Mouse (Mus musculus): ENCODE data around the gene Olfr584. TPM values are rescaled to one million over a fixed set of nuclear protein-coding genes. Genes with fewer than 3 reads are reported as not detected.

Olfr584 gene
- total RNA-seq (2021): not detected

- intact Hi-C loops (cut with DNase I): no loop called here
- no peak for DNase-seq (ENCODE audit: low spot score in 2 of 2)
Observed at GRCm38 (mm10) chr7:103081585-103081984, at the start of gene Olfr584. Gene Olfr584, plus strand, starts transcription at chr7:103081885.

DNA sequence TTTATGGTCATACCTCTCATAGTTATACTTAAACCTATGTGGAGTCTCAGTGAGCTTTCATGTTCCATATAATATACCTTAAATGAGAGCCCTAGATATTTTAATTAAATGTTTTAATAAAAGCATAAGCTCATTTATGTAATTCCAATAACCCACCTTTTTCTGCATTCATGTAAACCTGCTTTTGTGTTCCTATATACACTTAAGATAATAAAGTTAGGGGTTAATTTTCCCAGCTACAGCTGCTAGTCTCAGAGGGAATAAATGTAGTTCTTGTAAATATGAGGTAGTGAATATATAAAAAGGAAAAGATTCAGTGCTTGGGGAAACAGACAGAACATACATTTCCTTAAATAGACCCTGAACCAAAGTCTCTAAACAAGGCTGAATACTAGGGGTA is 44.0 kb upstream of the Olfr584 start, which contains the start of gene Olfr582:
Gene Olfr582 (plus strand): TSS at position 301 of the 400 bp plus-strand sequence.
- intact Hi-C loops (cut with DNase I): no loop called here
- no peak for DNase-seq (ENCODE audit: low spot score in 2 of 2)

DNA sequence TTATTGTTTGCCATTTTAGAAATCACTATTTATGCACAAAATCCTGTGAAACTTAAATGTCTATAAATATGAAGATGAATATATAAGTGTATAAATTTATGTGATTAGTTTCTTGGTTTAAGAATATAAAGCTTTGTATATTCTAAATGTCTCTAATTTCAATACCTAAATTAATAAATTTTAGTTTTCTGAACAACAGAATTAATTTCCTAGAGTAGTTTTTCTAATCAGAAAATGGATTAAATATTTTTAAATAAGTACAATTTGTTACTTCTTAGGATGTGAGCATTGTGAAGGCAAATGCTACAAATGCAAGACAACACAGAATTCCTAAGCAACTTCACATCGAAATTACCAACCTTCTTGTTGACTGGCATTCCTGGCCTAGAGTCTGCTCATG is 30.7 kb upstream of the Olfr584 start, which contains the start of gene Olfr583:
Gene Olfr583 (plus strand): TSS at position 301 of the 400 bp plus-strand sequence.
- DNase-seq (ENCODE audit: low spot score in 2 of 2): no peak
- intact Hi-C loops (cut with DNase I): loop anchor here (5.0 kb wide), 1 partner anchor 194 kb away; the partner anchor contains the start of gene Olfr566

- intact Hi-C loops (cut with DNase I): no loop called here
- DNase-seq (ENCODE audit: low spot score in 2 of 2): no peak
Observed at GRCm38 (mm10) chr7:103097420-103097819, 15.7 kb downstream of the Olfr584 start, which contains the start of gene Olfr585. Gene Olfr585, plus strand, starts transcription at chr7:103097720.

GRCm38 (mm10) chr7:103119406-103119805 is 37.7 kb downstream of the Olfr584 start:
- no peak for DNase-seq (ENCODE audit: low spot score in 2 of 2)
- intact Hi-C loops (cut with DNase I): no loop called here

DNA sequence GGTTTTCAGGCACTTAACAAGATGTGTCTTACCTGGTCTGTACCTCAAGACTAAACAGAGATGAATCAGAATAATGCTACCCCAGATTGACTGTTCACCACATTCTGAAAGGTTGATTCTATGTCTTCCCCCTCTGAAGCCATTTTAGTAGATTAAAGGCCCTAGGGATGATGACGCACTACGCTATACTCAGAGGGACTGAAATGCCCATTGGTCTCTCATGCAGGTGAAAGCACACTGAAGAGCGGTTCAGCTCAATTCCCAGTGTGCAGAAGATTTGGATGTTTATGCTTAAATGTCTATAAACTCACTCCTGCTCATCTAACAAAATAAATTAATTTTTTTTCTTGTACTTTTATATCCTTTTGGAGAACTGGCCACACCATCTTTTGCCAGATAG is 43.9 kb downstream of the Olfr584 start, which contains the start of gene Olfr586:
Gene Olfr586 (minus strand): TSS at position 101 of the 400 bp plus-strand sequence.
- intact Hi-C loops (cut with DNase I): no loop called here
- no peak for DNase-seq (ENCODE audit: low spot score in 2 of 2)

Other genes with a start within 250 kb of the Olfr584 start
- not detected for gene Olfr566, start 223.1 kb upstream of the Olfr584 start, total RNA-seq (2021)
- not detected for gene Olfr568, start 204.8 kb upstream of the Olfr584 start, total RNA-seq (2021)
- not detected for gene Olfr569, start 191.0 kb upstream of the Olfr584 start, total RNA-seq (2021)
- not detected for gene Olfr570, start 187.3 kb upstream of the Olfr584 start, total RNA-seq (2021)
- gene Olfr571, start 164.3 kb upstream of the Olfr584 start, total RNA-seq (2021): not detected
- gene Olfr572, start 157.5 kb upstream of the Olfr584 start, total RNA-seq (2021): not detected
- gene Olfr573-ps1, start 139.3 kb upstream of the Olfr584 start, total RNA-seq (2021): not detected
- gene Olfr574, start 133.4 kb upstream of the Olfr584 start, total RNA-seq (2021): not detected
- not detected for gene Olfr575, start 123.1 kb upstream of the Olfr584 start, total RNA-seq (2021)
- gene Olfr576, start 119.2 kb upstream of the Olfr584 start, total RNA-seq (2021): not detected
- not detected for gene Olfr577, start 105.9 kb upstream of the Olfr584 start, total RNA-seq (2021)
- gene Olfr578, start 92.6 kb upstream of the Olfr584 start, total RNA-seq (2021): not detected
- not detected for gene Olfr582, start 43.9 kb upstream of the Olfr584 start, total RNA-seq (2021)
- not detected for gene Olfr583, start 30.6 kb upstream of the Olfr584 start, total RNA-seq (2021)
- not detected for gene Olfr585, start 15.8 kb downstream of the Olfr584 start, total RNA-seq (2021)
- not detected for gene Olfr586, start 43.8 kb downstream of the Olfr584 start, total RNA-seq (2021)
- gene Olfr588-ps1, start 59.0 kb downstream of the Olfr584 start, total RNA-seq (2021): not detected
- not detected for gene Olfr589, start 74.5 kb downstream of the Olfr584 start, total RNA-seq (2021)
- gene Olfr591, start 96.5 kb downstream of the Olfr584 start, total RNA-seq (2021): not detected
- not detected for gene Olfr592, start 102.9 kb downstream of the Olfr584 start, total RNA-seq (2021)
- gene Olfr593, start 130.0 kb downstream of the Olfr584 start, total RNA-seq (2021): not detected
- not detected for gene Olfr594, start 135.1 kb downstream of the Olfr584 start, total RNA-seq (2021)
- gene Usp17ld, start 170.6 kb downstream of the Olfr584 start, total RNA-seq (2021): not detected
- gene Olfr596, start 223.8 kb downstream of the Olfr584 start, total RNA-seq (2021): not detected
- not detected for gene Olfr597, start 234.4 kb downstream of the Olfr584 start, total RNA-seq (2021)
- not detected for gene Olfr598, start 241.7 kb downstream of the Olfr584 start, total RNA-seq (2021)

All from left cerebral cortex, postnatal 36 days (tissue).